Comparison of ENCODE assay signal across 19 mouse cellular contexts in the genomic region with DNA sequence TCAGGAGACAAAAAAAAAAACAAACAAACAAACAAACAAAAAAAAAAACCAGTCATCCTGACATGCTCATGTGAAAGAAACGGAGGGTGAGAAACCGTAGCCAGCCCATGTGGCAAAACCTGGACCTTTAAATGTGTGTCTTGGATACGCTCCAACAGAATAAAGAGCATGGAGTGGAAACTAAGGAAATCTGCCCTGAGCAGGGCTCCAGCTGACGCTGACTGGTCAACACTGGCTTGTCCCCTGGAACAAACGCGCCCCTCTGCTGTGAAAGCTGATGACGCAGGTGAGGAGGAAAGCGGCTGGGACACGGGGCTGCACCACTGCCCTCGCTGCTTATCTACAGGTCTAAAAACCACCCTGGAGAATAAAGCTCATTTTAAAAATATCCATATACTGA. TPM values are rescaled to one million over a fixed set of nuclear protein-coding genes. Genes with fewer than 3 reads are reported as not detected.
A peak's percentile ranks its signal among the peaks of the same experiment; 100 is the strongest.
DNase-seq lines count a peak whose midpoint lies in the region; ATAC-seq and TF ChIP-seq lines count a peak whose summit lies in the region.
"Had no signal": no experiment of that assay in that cellular context is flagged by ENCODE, and none has a peak within 500 bp of the region (broad histone marks: within the 10 kb centered on the region; RNA-seq: fewer than 3 reads in every experiment).

No protein-coding gene starts in this region.

- H3K4me3 ChIP-seq in forebrain, embryonic 14.5 days (ENCODE audit: low read depth, low read length) = no peak overlapping the region
- no peak overlapping the region for H3K4me3 ChIP-seq in forebrain, embryonic 11.5 days (ENCODE audit: low read depth, low read length)
- H3K4me3 ChIP-seq in kidney, embryonic 15.5 days (replicated peaks) = no peak overlapping the region
- no peak overlapping the region for H3K4me3 ChIP-seq in lung, embryonic 16.5 days (ENCODE audit: low read length)
- no peak overlapping the region for H3K4me3 ChIP-seq in lung, adult 2 months (replicated peaks; ENCODE audit: extremely low read depth, low read depth, low read length)
- H3K4me3 ChIP-seq in stomach, embryonic 15.5 days (replicated peaks) = no peak overlapping the region
- H3K4me3 ChIP-seq: embryonic facial prominence, embryonic 13.5 days; forebrain, embryonic 12.5 days; left cerebral cortex, adult 2 months; limb, embryonic 15.5 days had no signal

- H3K4me2 ChIP-seq in forebrain, embryonic 14.5 days (ENCODE audit: low read length) = no peak overlapping the region
- H3K4me2 ChIP-seq in forebrain, embryonic 11.5 days (ENCODE audit: low read depth, low read length, severe bottlenecking) = no peak overlapping the region
- no peak overlapping the region for H3K4me2 ChIP-seq in kidney, embryonic 15.5 days
- no peak overlapping the region for H3K4me2 ChIP-seq in lung, embryonic 16.5 days (ENCODE audit: low read depth, low read length)
- H3K4me2 ChIP-seq in stomach, embryonic 15.5 days = no peak overlapping the region
- H3K4me2 ChIP-seq: embryonic facial prominence, embryonic 13.5 days; limb, embryonic 15.5 days had no signal

- H3K36me3 ChIP-seq in forebrain, embryonic 14.5 days (ENCODE audit: control insufficient read depth, insufficient read depth, low read length) = no peaks in the 10 kb centered on the region
- no peaks in the 10 kb centered on the region for H3K36me3 ChIP-seq in forebrain, embryonic 11.5 days (ENCODE audit: control insufficient read depth, insufficient read depth, low read length)
- H3K36me3 ChIP-seq in kidney, embryonic 15.5 days = no peaks in the 10 kb centered on the region
- H3K36me3 ChIP-seq in lung, embryonic 16.5 days (ENCODE audit: control insufficient read depth, insufficient read depth, low read length) = no peaks in the 10 kb centered on the region
- no peaks in the 10 kb centered on the region for H3K36me3 ChIP-seq in stomach, embryonic 15.5 days
- H3K36me3 ChIP-seq: embryonic facial prominence, embryonic 13.5 days; forebrain, embryonic 12.5 days; limb, embryonic 15.5 days had no signal

- ATAC-seq in forebrain, embryonic 14.5 days = no peak
- ATAC-seq in forebrain, embryonic 11.5 days (replicated peaks; ENCODE audit: low FRiP score) = no peak
- no peak for ATAC-seq in kidney, embryonic 15.5 days (replicated peaks; ENCODE audit: low FRiP score)
- peak; percentile 41; the same call in 1 of the 2 replicates for ATAC-seq in lung, embryonic 16.5 days (ENCODE audit: low read depth)
- ATAC-seq in stomach, embryonic 15.5 days (ENCODE audit: insufficient read depth, low FRiP score, low read depth) = peak; percentile 39; the same call in 1 of the 2 replicates
- ATAC-seq: inflammation-experienced regulatory T-cells, adult 6 months; Patski had no signal

- WGBS in forebrain, embryonic 14.5 days = 49% methylated on average over 10 of the region's 10 CpGs
- WGBS in forebrain, embryonic 11.5 days = 66% methylated on average over 10 of the region's 10 CpGs
- WGBS in kidney, embryonic 15.5 days = 55% methylated on average over 10 of the region's 10 CpGs
- WGBS in lung, embryonic 16.5 days = 27% methylated on average over 10 of the region's 10 CpGs
- WGBS in lung, adult 2 months = 52% methylated on average over 10 of the region's 10 CpGs
- 55% methylated on average over 10 of the region's 10 CpGs for WGBS in stomach, embryonic 15.5 days

- TF ChIP-seq CTCF in lung, adult 2 months (IDR thresholded peaks at IDR 0.05; ENCODE audit: insufficient read depth, low read length) = no peak

- peaks cover 25% of the 10 kb centered on the region for H3K4me1 ChIP-seq in forebrain, embryonic 14.5 days (ENCODE audit: control insufficient read depth, insufficient read depth, low read length)
- H3K4me1 ChIP-seq in forebrain, embryonic 11.5 days (replicated peaks; ENCODE audit: control insufficient read depth, insufficient read depth, low read length) = peaks cover 16% of the 10 kb centered on the region
- H3K4me1 ChIP-seq in kidney, embryonic 15.5 days = peaks cover 72% of the 10 kb centered on the region
- peaks cover 19% of the 10 kb centered on the region for H3K4me1 ChIP-seq in lung, embryonic 16.5 days (replicated peaks; ENCODE audit: control insufficient read depth, insufficient read depth, low read length)
- peaks cover 4% of the 10 kb centered on the region; the same call in 1 of the 2 replicates for H3K4me1 ChIP-seq in lung, adult 2 months (ENCODE audit: control insufficient read depth, insufficient read depth, low read length)
- peaks cover 23% of the 10 kb centered on the region for H3K4me1 ChIP-seq in stomach, embryonic 15.5 days

- no peak overlapping the region for H3K27ac ChIP-seq in forebrain, embryonic 14.5 days (ENCODE audit: low read depth, low read length)
- H3K27ac ChIP-seq in forebrain, embryonic 11.5 days (ENCODE audit: low read depth, low read length) = no peak overlapping the region
- no peak overlapping the region for H3K27ac ChIP-seq in kidney, embryonic 15.5 days
- no peak overlapping the region for H3K27ac ChIP-seq in lung, embryonic 16.5 days (ENCODE audit: low read length)
- H3K27ac ChIP-seq in stomach, embryonic 15.5 days = no peak overlapping the region
- H3K27ac ChIP-seq: embryonic facial prominence, embryonic 13.5 days; left cerebral cortex, adult 2 months; limb, embryonic 15.5 days had no signal

- DNase-seq in forebrain, embryonic 14.5 days (ENCODE audit: low spot score) = peak; percentile 46
- no peak for DNase-seq in forebrain, embryonic 11.5 days (ENCODE audit: low spot score)
- peak; percentile 67 for DNase-seq in kidney, adult 11 months
- no peak for DNase-seq in lung, adult 2 months
- no peak for DNase-seq in left cerebral cortex, postnatal 10 days (ENCODE audit: extremely low spot score in 1 of 2, low spot score in 2 of 2)
- DNase-seq: cerebellum, adult 11-12 months; right cerebral cortex, postnatal 14 days had no signal

- no peaks in the 10 kb centered on the region for H3K27me3 ChIP-seq in forebrain, embryonic 14.5 days (replicated peaks; ENCODE audit: control insufficient read depth, insufficient read depth, low read length)
- H3K27me3 ChIP-seq in forebrain, embryonic 11.5 days (ENCODE audit: control insufficient read depth, insufficient read depth, low read length) = no peaks in the 10 kb centered on the region
- no peaks in the 10 kb centered on the region for H3K27me3 ChIP-seq in kidney, embryonic 15.5 days
- H3K27me3 ChIP-seq in lung, embryonic 16.5 days (ENCODE audit: control insufficient read depth, insufficient read depth, low read depth, low read length) = no peaks in the 10 kb centered on the region
- no peaks in the 10 kb centered on the region for H3K27me3 ChIP-seq in stomach, embryonic 15.5 days (replicated peaks)
- H3K27me3 ChIP-seq: CH12.LX; embryonic facial prominence, embryonic 13.5 days; forebrain, embryonic 12.5 days; limb, embryonic 15.5 days; Patski had no signal

- H3K9me3 ChIP-seq in forebrain, embryonic 14.5 days (replicated peaks; ENCODE audit: control insufficient read depth, low read length) = no peaks in the 10 kb centered on the region
- no peaks in the 10 kb centered on the region for H3K9me3 ChIP-seq in forebrain, embryonic 11.5 days (ENCODE audit: control insufficient read depth, low read length)
- H3K9me3 ChIP-seq in kidney, embryonic 15.5 days (replicated peaks) = no peaks in the 10 kb centered on the region
- H3K9me3 ChIP-seq in lung, embryonic 16.5 days (ENCODE audit: control insufficient read depth, low read length) = no peaks in the 10 kb centered on the region
- no peaks in the 10 kb centered on the region for H3K9me3 ChIP-seq in stomach, embryonic 15.5 days
- H3K9me3 ChIP-seq: embryonic facial prominence, embryonic 13.5 days; forebrain, embryonic 12.5 days; limb, embryonic 15.5 days had no signal

- intact Hi-C loops in left cerebral cortex, postnatal 10 days (cut with DNase I) = no loop called here

- no peak for TF ChIP-seq POLR2A in lung, adult 2 months (IDR thresholded peaks at IDR 0.05; ENCODE audit: borderline replicate concordance, extremely low read depth, low read depth, low read length)

- H3K9ac ChIP-seq in forebrain, embryonic 14.5 days (ENCODE audit: low read length) = no peak overlapping the region
- H3K9ac ChIP-seq in forebrain, embryonic 11.5 days (ENCODE audit: low read length) = no peak overlapping the region
- no peak overlapping the region for H3K9ac ChIP-seq in kidney, embryonic 15.5 days
- no peak overlapping the region for H3K9ac ChIP-seq in lung, embryonic 16.5 days (ENCODE audit: low read length)
- H3K9ac ChIP-seq in stomach, embryonic 15.5 days = no peak overlapping the region
- H3K9ac ChIP-seq: embryonic facial prominence, embryonic 13.5 days; forebrain, embryonic 12.5 days; limb, embryonic 15.5 days had no signal

RNA-seq across cellular contexts. Expression of gene Ccdc85c, which starts 18.5 kb away (rescaled TPM):
- polyA plus RNA-seq in forebrain, embryonic 14.5 days (2014; fragmentation: Nextera tagmentation; extraction: Ambion mirVana) = 13.6 and 14.5 TPM in 2 replicates
- 18.0 and 18.8 TPM in 2 replicates for polyA plus RNA-seq in forebrain, embryonic 11.5 days (2014; fragmentation: Nextera tagmentation; extraction: Ambion mirVana)
- 7.7 and 8.1 TPM in 2 replicates for polyA plus RNA-seq in kidney, embryonic 15.5 days (2015; fragmentation: Nextera tagmentation; extraction: Ambion mirVana)
- 4.6 and 5.5 TPM in 2 replicates for polyA plus RNA-seq in lung, embryonic 16.5 days (2015; fragmentation: Nextera tagmentation; extraction: Ambion mirVana)
- polyA plus RNA-seq in lung, adult 2 months (2012; rRNA removed) = 22.2 and 22.5 TPM in 2 replicates
- polyA plus RNA-seq in stomach, embryonic 15.5 days (2015; fragmentation: Nextera tagmentation; extraction: Ambion mirVana) = 7.3 and 7.9 TPM in 2 replicates
- total RNA-seq in left cerebral cortex, postnatal 10 days (2021) = 10 to 100 TPM; 58.9 to 59.6 TPM

RNA-seq across cellular contexts. Expression of gene Hhipl1, which starts 49.3 kb away (rescaled TPM):
- 1.0 and 1.4 TPM in 2 replicates for polyA plus RNA-seq in forebrain, embryonic 14.5 days (2014; fragmentation: Nextera tagmentation; extraction: Ambion mirVana)
- 2.5 and 3.0 TPM in 2 replicates for polyA plus RNA-seq in forebrain, embryonic 11.5 days (2014; fragmentation: Nextera tagmentation; extraction: Ambion mirVana)
- polyA plus RNA-seq in kidney, embryonic 15.5 days (2015; fragmentation: Nextera tagmentation; extraction: Ambion mirVana) = 0.55 and 1.00 TPM in 2 replicates
- polyA plus RNA-seq in lung, embryonic 16.5 days (2015; fragmentation: Nextera tagmentation; extraction: Ambion mirVana) = 0.88 and 0.91 TPM in 2 replicates
- polyA plus RNA-seq in lung, adult 2 months (2012; rRNA removed) = 1.3 and 1.8 TPM in 2 replicates
- polyA plus RNA-seq in stomach, embryonic 15.5 days (2015; fragmentation: Nextera tagmentation; extraction: Ambion mirVana) = 0.87 and 0.88 TPM in 2 replicates
- 1 to 10 TPM; 7.6 to 7.8 TPM for total RNA-seq in left cerebral cortex, postnatal 10 days (2021)
- total RNA-seq: CH12.LX; common myeloid progenitor, adult 5-6 weeks; granulocyte monocyte progenitor cell, adult 5-6 weeks had no signal
- polyA plus RNA-seq: inflammation-experienced regulatory T-cells, adult 6 months had no signal

Comparison
In these comparisons a context has a peak if more than half of its experiments do, and no peak if none do; other contexts are left out.
1. DNase-seq: peak in forebrain, embryonic 14.5 days (single experiment) and kidney, adult 11 months (single experiment); none in forebrain, embryonic 11.5 days (single experiment), lung, adult 2 months (single experiment) and left cerebral cortex, postnatal 10 days (0 of 2).
2. ATAC-seq: peak in lung, embryonic 16.5 days (single experiment) and stomach, embryonic 15.5 days (single experiment); none in forebrain, embryonic 14.5 days (single experiment), forebrain, embryonic 11.5 days (single experiment) and kidney, embryonic 15.5 days (single experiment).